Mouse (Mus musculus): ENCODE data around the gene Grb2. TPM values are rescaled to one million over a fixed set of nuclear protein-coding genes. Genes with fewer than 3 reads are reported as not detected.

The Grb2 gene
- polyA plus RNA-seq, 1 experiment from 2014 or later: 139 TPM

DNA sequence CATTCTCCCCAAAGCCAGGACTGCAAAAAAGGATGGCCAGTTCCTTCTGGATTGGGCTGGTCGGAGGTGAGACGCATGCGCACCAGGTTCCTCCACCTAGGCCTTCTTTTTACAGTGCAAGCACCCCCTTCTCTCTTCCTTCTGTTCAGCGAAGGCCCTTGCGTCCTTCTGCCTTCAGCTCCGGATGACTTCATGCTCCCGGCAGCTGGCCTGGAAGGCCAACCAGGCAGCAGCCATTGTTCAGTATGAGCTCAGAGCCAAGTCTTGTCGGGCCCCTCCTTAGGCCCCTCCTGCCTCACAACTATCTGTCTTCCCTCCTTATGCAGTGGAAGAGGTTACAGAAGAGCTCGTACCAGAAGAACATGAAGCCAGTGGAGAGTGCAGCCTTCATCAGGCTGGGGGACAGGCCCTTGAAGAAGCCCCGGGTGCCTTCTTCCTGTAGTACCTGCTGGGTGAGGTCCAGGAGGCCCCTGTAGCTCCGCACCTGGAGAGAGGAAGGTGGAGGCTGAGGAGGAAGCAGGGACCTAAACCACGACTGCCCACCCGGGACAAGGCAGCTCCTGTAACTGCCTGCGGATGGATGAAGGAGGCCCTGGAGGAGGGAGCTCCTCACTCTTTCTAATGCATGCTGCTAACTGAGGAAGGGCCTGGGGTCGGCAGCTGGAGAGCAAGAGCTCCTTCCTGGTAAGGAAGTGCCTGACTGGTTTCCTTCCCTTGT, 93.1 kb downstream of the Grb2 start:
- WGBS: 88% methylated on average over 15 of the region's 15 CpGs
- Histone ChIP-seq H3K9me3 (replicated peaks) (no peaks in the 10 kb centered on the region), H3K4me3 (no peak overlapping the region), H3K27ac (no peak overlapping the region), H3K9ac (no peak overlapping the region), H3K4me2 (no peak overlapping the region), H3K36me3 (ENCODE audit: poor library complexity, severe bottlenecking) (peaks cover 45% of the 10 kb centered on the region), H3K4me1 (peaks cover 26% of the 10 kb centered on the region), H3K27me3 (peaks cover 3% of the 10 kb centered on the region; the same call in 1 of the 2 replicates)
- ATAC-seq: no peak

DNA sequence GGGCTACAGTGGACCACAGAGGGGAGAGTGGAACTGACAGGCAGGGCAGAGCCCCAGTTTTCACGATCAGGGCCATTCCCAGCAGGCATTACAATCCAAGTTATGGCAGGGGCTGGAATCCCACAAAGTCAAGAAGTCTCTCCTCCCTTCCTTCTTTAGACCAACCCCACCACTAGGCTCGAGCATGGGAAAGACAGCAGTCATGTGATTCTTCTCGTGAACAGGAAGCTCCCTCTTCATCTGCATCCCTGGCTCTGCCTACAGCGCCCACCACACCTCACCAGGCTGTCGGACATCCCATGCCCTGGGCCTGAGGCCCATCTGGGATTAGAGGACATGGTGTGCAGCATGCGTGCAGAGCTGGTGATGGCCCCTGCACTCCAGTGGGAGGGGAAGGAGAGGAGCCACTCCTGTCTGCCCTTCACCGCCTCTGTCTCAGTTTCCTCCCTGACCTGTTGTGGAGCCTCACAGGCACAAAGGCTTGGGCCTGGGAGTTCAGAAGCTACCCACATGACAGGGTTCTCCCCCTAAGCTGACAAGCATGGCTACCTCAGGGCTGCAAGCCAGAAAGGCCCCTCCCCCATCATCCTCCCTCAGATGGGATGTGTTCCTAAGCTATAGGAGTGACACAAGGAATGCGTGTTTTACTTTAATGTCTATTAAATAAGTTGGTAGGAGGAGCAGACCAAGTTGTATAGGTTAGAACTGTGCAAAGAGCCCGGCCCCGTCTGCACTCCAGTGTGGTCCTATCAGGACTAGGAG, 93.9 kb downstream of the Grb2 start:
- WGBS: 94% methylated on average over 10 of the region's 10 CpGs

DNA sequence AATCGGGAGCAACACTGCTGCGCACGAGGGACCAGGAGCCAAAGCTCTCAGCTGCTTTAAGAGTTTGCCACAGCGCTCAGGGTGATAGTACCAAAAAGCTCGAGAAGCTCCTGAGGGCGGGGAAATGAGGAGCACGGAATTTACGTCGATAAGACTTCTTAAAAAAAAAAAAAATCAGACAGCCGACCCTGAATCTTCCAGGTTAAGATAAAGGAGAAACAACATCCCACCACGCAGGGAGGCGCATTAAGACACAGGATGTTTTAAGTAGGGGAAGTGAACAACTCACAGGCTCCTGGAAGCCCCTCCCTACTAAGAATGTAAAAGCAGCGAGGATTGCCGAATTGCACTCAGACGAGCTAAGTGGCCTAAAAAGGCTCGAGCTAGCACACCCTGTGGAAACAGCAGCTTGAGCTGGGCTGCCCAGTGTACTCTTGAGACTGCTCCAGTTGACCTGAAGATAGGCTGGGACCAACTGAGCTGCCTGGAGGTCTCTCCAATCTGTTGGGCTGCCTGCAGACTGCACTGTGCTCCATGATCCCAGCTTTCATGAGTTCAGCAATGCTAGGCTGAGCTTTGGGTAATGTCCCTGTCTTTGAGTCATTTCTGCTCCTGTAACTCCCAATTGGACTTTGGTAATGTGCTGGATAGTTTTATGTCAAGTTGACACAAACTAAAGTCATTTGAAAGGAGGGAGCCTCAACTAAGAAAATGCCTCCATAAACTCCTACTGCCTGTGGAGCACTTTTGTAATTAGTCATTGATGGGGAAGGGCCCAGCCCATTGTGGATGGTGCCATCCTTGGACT, 95.1 kb downstream of the Grb2 start:
- peak overlapping the region; percentile 84 for H3K4me2 ChIP-seq
- peaks cover 26% of the 10 kb centered on the region for H3K4me1 ChIP-seq
- ATAC-seq: no peak
- no peaks in the 10 kb centered on the region for H3K9me3 ChIP-seq (replicated peaks)
- peaks cover 3% of the 10 kb centered on the region; the same call in 1 of the 2 replicates for H3K27me3 ChIP-seq
- H3K9ac ChIP-seq: peak overlapping the region; percentile 72
- peak overlapping the region; percentile 57 for H3K4me3 ChIP-seq
- under 1% methylated on average over 16 of the region's 16 CpGs for whole genome bisulfite sequencing
- peak overlapping the region; percentile 80; the same call in 1 of the 2 replicates for H3K27ac ChIP-seq
- peaks cover 47% of the 10 kb centered on the region for H3K36me3 ChIP-seq (ENCODE audit: poor library complexity, severe bottlenecking)

More for the DNA sequence above, 93.9 kb downstream of the Grb2 start:
- Histone ChIP-seq H3K4me1 (peaks cover 26% of the 10 kb centered on the region), H3K36me3 (ENCODE audit: poor library complexity, severe bottlenecking) (peaks cover 45% of the 10 kb centered on the region), H3K4me3 (no peak overlapping the region), H3K9ac (no peak overlapping the region), H3K4me2 (no peak overlapping the region), H3K27ac (no peak overlapping the region), H3K9me3 (replicated peaks) (no peaks in the 10 kb centered on the region), H3K27me3 (peaks cover 3% of the 10 kb centered on the region; the same call in 1 of the 2 replicates)
- no peak for ATAC-seq

DNA sequence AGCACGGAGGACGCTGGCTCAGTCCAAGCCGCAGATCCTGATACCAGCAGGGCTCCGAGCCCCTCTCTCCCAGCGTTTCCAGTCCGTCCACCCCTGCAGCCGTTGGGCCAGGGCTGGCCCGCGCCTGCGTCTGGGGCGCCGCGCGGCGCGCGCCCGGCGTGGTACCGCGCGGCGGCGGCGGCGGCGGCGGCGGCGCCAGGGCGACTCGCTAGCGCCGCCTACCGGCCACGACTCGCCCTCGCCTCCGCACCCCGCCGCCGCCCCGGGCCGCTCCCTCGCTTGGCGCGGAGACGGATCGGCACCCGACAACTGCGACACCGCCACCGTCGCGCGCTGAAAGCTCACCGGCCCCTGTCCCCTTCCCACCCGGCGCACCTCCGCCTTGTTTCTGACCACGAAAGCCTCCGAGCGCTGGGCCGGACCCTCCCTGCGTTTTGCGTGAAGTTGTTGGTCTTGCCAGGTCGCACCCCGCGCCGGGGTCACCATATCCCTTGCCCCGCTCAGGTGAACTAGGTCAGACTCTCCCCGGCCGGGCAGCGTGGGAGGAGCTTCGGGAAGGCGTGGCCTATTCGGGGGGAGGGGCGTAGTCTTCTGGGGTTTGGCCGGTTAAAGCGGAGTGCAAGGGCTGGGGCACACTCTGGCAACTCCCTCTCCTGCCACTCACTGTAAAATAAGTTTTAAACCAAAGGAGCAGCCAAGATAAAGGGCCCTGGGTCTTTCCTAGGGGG, 95.8 kb downstream of the Grb2 start, which contains the start of gene Mif4gd:
TSS of gene Mif4gd (minus strand) at position 560 of the 728 bp plus-strand sequence.
- Histone ChIP-seq H3K4me1 (peaks cover 26% of the 10 kb centered on the region), H3K9ac (peak within 1 kb of the TSS; percentile 72), H3K4me3 (peak within 1 kb of the TSS; percentile 57), H3K36me3 (ENCODE audit: poor library complexity, severe bottlenecking) (peaks cover 55% of the 10 kb centered on the region), H3K27me3 (peaks cover 3% of the 10 kb centered on the region; the same call in 1 of the 2 replicates), H3K27ac (peak within 1 kb of the TSS; percentile 80), H3K9me3 (replicated peaks) (no peaks in the 10 kb centered on the region), H3K4me2 (peak within 1 kb of the TSS; percentile 84)
- 0% methylated on average over 34 of the region's 80 CpGs for WGBS
- peak; percentile 79 for ATAC-seq

DNA sequence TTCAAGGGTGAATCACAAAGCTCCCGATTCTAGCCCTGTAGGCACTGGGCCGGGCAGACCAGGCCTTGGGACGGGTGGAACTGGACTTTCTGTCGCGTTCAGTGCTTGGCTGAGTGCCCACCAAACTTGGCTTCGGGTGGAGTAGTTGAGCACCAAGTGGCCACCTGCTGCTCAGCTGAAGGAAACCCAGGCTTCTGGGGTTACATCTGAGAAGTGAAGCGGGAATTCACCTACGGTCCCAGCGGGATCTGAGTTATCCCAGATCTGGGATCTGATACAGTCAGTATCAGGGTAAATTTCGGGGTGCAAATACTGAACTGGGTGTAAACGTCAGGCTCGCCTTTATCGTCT, 96.4 kb downstream of the Grb2 start:
- Histone ChIP-seq H3K36me3 (ENCODE audit: poor library complexity, severe bottlenecking) (peaks cover 56% of the 10 kb centered on the region), H3K9ac (peak overlapping the region; percentile 72), H3K4me2 (peak overlapping the region; percentile 84), H3K4me1 (peaks cover 26% of the 10 kb centered on the region), H3K27ac (0 out of 2 replicates have a peak overlapping the region, but pooled peaks have one; percentile 45), H3K4me3 (peak overlapping the region; percentile 57), H3K27me3 (peaks cover 3% of the 10 kb centered on the region; the same call in 1 of the 2 replicates), H3K9me3 (replicated peaks) (no peaks in the 10 kb centered on the region)
- peak; percentile 39; the same call in 1 of the 2 replicates for ATAC-seq
- 0% methylated on average over 13 of the region's 13 CpGs for WGBS

DNA sequence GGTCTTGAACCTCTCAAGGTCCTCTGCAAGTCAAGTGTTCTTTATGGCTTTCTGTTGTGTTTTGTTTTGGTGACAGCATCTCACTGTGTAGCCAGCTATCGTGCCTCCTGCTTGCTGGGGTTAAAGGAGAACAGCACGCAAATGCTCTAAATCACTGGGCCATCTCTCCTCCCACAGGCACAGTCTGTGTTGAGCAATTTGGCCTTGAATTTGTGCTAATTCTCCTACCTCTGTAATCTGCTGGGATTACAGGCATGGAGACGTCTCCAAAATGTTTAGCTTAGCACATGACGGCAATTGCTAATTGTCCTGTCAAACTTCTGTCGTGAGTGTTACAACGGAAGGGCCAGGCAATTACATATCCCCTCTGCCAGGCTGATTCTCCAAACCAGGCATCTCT, 97.2 kb downstream of the Grb2 start:
- peaks cover 26% of the 10 kb centered on the region for H3K4me1 ChIP-seq
- H3K27me3 ChIP-seq: peaks cover 3% of the 10 kb centered on the region; the same call in 1 of the 2 replicates
- H3K9me3 ChIP-seq (replicated peaks): no peaks in the 10 kb centered on the region
- H3K36me3 ChIP-seq (ENCODE audit: poor library complexity, severe bottlenecking): peaks cover 59% of the 10 kb centered on the region
- H3K9ac ChIP-seq: no peak overlapping the region
- H3K4me2 ChIP-seq: no peak overlapping the region
- H3K27ac ChIP-seq: no peak overlapping the region
- WGBS: 75% methylated on average over 6 of the region's 6 CpGs
- no peak overlapping the region for H3K4me3 ChIP-seq
- no peak for ATAC-seq

DNA sequence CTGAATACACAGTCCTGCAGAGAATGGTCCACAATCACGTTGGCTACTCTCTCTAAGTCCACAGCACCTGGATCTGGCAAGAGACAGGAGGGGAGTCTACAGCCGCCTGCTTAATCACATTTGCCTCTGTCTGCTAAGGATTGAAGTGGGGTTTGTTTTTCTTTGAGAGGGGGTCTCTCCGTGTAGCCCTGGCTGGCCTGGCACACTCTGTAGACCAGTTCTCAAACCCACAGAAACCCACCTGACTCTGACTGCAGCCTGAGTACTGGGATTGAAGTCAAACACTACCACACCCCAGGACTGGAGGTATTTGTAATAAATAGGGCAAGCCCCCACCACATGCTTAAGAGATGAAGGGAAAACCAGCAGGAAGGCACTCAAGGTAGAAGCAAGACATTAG, 98.8 kb downstream of the Grb2 start:
- H3K4me1 ChIP-seq: peaks cover 39% of the 10 kb centered on the region
- no peak overlapping the region for H3K4me3 ChIP-seq
- no peak for ATAC-seq
- no peaks in the 10 kb centered on the region for H3K9me3 ChIP-seq (replicated peaks)
- H3K4me2 ChIP-seq: no peak overlapping the region
- H3K9ac ChIP-seq: no peak overlapping the region
- no peak overlapping the region for H3K27ac ChIP-seq
- H3K36me3 ChIP-seq (ENCODE audit: poor library complexity, severe bottlenecking): peaks cover 53% of the 10 kb centered on the region
- WGBS: 71% methylated on average over 3 of the region's 3 CpGs
- peaks cover 3% of the 10 kb centered on the region; the same call in 1 of the 2 replicates for H3K27me3 ChIP-seq

DNA sequence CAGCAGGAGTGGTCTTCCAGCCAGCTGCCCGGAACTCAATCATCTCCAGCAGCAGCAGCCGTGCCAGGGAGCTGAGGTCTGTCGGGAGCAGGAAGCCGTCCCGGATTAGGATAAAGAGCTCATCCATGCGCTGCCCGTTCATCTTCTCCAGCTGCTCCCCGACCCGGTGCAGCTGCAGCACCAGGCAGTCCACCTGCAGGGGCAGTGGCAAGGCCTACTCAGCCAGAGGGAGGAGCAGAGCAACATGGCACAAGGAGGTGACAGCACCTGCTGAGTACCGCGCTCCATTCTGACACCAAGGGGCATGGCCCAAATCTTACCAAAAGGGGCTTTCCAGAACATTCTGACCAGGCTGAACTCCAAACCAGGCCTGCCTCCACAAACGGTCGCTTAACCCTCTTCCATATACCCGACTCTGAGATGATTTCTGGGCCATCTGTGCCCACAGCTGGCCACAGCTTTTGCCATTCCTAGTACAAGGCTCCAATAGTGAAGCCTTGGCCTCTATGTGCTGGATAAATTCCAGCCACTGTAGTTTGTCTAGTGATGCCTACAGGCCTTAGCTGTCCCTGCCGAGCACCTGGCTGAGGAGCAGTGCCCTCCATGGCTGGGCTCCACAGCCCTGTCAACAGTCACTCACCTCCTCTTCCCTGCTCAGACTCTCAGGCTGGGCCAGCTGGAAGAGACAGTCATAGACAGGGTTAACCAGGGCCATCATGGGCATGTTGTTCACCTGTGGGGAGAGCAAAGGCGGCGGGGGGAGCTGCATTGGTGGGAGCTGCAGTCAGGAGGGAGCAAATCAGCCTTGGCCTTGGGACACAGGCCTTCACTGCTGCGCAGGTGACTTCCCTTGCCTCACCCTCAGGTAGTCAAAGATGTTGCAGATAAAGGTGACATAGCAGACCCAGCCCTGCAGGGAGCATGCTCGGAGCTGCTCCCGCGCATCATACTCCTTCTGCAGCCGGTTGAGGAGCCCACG, 99.7 kb downstream of the Grb2 start:
- H3K4me1 ChIP-seq: peaks cover 40% of the 10 kb centered on the region
- H3K4me3 ChIP-seq: no peak overlapping the region
- WGBS: 87% methylated on average over 23 of the region's 23 CpGs
- no peaks in the 10 kb centered on the region for H3K9me3 ChIP-seq (replicated peaks)
- H3K4me2 ChIP-seq: no peak overlapping the region
- peaks cover 50% of the 10 kb centered on the region for H3K36me3 ChIP-seq (ENCODE audit: poor library complexity, severe bottlenecking)
- no peaks in the 10 kb centered on the region for H3K27me3 ChIP-seq
- ATAC-seq: no peak
- no peak overlapping the region for H3K27ac ChIP-seq
- no peak overlapping the region for H3K9ac ChIP-seq

DNA sequence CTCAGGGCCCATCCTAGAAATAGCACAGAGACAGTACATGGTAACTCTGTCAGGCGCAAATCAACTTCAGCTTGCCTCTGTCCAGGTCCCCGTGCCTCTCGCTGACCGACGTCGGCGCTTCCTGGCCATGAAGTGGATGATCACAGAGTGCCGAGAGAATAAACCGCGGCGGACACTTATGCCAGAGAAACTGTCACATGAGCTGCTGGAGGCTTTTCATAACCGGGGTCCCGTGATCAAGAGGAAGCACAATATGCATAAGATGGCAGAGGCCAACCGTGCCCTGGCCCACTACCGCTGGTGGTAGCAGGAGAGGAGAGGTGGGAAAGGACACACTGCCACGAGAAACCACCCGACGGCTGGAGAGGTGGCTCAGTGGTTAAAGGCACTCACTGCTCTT, 101.7 kb downstream of the Grb2 start:
- no peaks in the 10 kb centered on the region for H3K9me3 ChIP-seq (replicated peaks)
- H3K27me3 ChIP-seq: no peaks in the 10 kb centered on the region
- peaks cover 38% of the 10 kb centered on the region for H3K4me1 ChIP-seq
- no peak overlapping the region for H3K4me2 ChIP-seq
- no peak for ATAC-seq
- peaks cover 55% of the 10 kb centered on the region for H3K36me3 ChIP-seq (ENCODE audit: poor library complexity, severe bottlenecking)
- H3K27ac ChIP-seq: no peak overlapping the region
- no peak overlapping the region for H3K4me3 ChIP-seq
- 93% methylated on average over 18 of the region's 18 CpGs for WGBS
- H3K9ac ChIP-seq: no peak overlapping the region

DNA sequence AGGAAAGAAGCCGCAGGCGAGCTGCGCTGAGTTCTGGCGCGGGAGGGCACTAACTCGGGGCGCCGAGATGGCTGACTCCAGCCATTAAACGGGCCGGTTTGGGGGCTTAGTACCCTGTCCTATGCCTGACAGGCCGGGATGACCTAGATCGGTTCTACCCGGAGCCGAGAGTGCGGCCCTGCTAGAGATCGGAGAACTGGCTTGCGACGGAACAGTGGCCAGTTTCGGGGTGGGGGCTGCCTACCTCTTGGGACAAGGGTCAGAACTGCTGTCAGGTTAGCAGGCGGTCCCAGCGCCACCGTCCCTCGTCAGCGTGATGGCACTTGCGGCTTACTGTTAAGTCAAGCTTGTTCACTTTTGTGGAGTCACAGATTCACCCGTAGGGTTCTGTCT, 104.1 kb downstream of the Grb2 start:
- peak; percentile 44 for ATAC-seq

More for the DNA sequence above, 104.1 kb downstream of the Grb2 start:
- WGBS: under 1% methylated on average over 26 of the region's 26 CpGs
- peak overlapping the region; percentile 97 for H3K9ac ChIP-seq
- H3K27ac ChIP-seq: peak overlapping the region; percentile 85
- H3K4me2 ChIP-seq: peak overlapping the region; percentile 96
- H3K4me3 ChIP-seq: peak overlapping the region; percentile 99
- peaks cover 52% of the 10 kb centered on the region for H3K36me3 ChIP-seq (ENCODE audit: poor library complexity, severe bottlenecking)
- H3K4me1 ChIP-seq: peaks cover 31% of the 10 kb centered on the region
- H3K27me3 ChIP-seq: no peaks in the 10 kb centered on the region
- no peaks in the 10 kb centered on the region for H3K9me3 ChIP-seq (replicated peaks)

Data from forebrain, embryonic 13.5 days (tissue).